Mouse (Mus musculus) CH12.LX (cell line): ENCODE results near the gene Ttc7b. TPM values are rescaled to one million over a fixed set of nuclear protein-coding genes. Genes with fewer than 3 reads are reported as not detected.

Experiments
- DNase-seq: peaks from one replicate; pipeline ENCODE4 v3.0.0-alpha.2; 2013; ENCODE audit errors: extremely low read depth
- H3K27ac ChIP-seq: 2 replicates; pipeline ENCODE4 v1.5.1; 2012; ENCODE audit warnings: low read depth, mild to moderate bottlenecking, control low read depth, moderate library complexity; ENCODE audit not compliant: insufficient read depth
- H3K27me3 ChIP-seq: replicated peaks from 2 replicates; pipeline ENCODE3; 2012; ENCODE audit warnings: inconsistent platforms
- H3K36me3 ChIP-seq, 2 experiments: replicated peaks in 1 of 2; 2 replicates each; pipeline versions ENCODE3 to v1.6.1; 2012; ENCODE audit warnings: inconsistent platforms in 1 of 2, low read length in 1 of 2, mild to moderate bottlenecking in 1 of 2, mixed read lengths in 1 of 2, moderate library complexity in 1 of 2; ENCODE audit not compliant: control insufficient read depth in 1 of 2, insufficient read depth in 1 of 2
- H3K4me1 ChIP-seq, 2 experiments: 2 replicates each; pipeline ENCODE4 v1.6.1; 2012; ENCODE audit warnings: inconsistent platforms in 1 of 2, moderate library complexity in 1 of 2; ENCODE audit not compliant: insufficient read depth in 2 of 2, control insufficient read depth in 1 of 2
- H3K4me2 ChIP-seq: 2 replicates; pipeline ENCODE4 v1.6.1; 2012; ENCODE audit warnings: low read depth, mild to moderate bottlenecking, control low read depth; ENCODE audit not compliant: poor library complexity, insufficient read depth, severe bottlenecking
- H3K4me3 ChIP-seq, 3 experiments: fragments of 150-350 bp in 1 of 3; sonication (generic) in 1 of 3; replicated peaks in 1 of 3; 2 replicates each; pipeline versions ENCODE3 to v1.5.1; 2011 to 2012; ENCODE audit warnings: low read depth in 2 of 3, low read length in 2 of 3, mild to moderate bottlenecking in 2 of 3, moderate library complexity in 2 of 3, control low read depth in 1 of 3, improper control_type of control experiment in 1 of 3, inconsistent platforms in 1 of 3, mixed read lengths in 1 of 3; ENCODE audit not compliant: poor library complexity in 1 of 3
- H3K79me2 ChIP-seq: replicated peaks from 2 replicates; pipeline ENCODE4 v1.6.1; 2012; ENCODE audit warnings: mild to moderate bottlenecking, moderate library complexity; ENCODE audit not compliant: control insufficient read depth, poor library complexity, insufficient read depth, severe bottlenecking; ENCODE audit errors: extremely low read depth
- H3K9ac ChIP-seq: 2 replicates; pipeline ENCODE4 v1.6.1; 2012; ENCODE audit warnings: low read depth, mild to moderate bottlenecking, control low read depth, moderate library complexity; ENCODE audit not compliant: insufficient read depth
- H3K9me3 ChIP-seq: replicated peaks from 2 replicates; pipeline ENCODE3; 2012; ENCODE audit warnings: low read length, inconsistent platforms, mixed read lengths
- BHLHE40 ChIP-seq: IDR thresholded peaks from 2 replicates; pipeline ENCODE4 v1.6.1; 2011; ENCODE audit warnings: mild to moderate bottlenecking, low read depth, low read length, improper control_type of control experiment
- CHD1 ChIP-seq: IDR thresholded peaks from 2 replicates; pipeline ENCODE4 v1.6.1; 2012; ENCODE audit warnings: low read depth, low read length, improper control_type of control experiment, inconsistent platforms
- CHD2 ChIP-seq: IDR thresholded peaks from 2 replicates; pipeline ENCODE4 v1.6.1; 2011; ENCODE audit warnings: low read length, improper control_type of control experiment
- CTCF ChIP-seq, 2 experiments: IDR thresholded peaks in 1 of 2; conservative IDR thresholded peaks in 1 of 2; 2 replicates each; pipeline ENCODE4 v1.5.1; 2011 to 2012; ENCODE audit warnings: low read depth in 2 of 2, low read length in 2 of 2, improper control_type of control experiment in 1 of 2, inconsistent platforms in 1 of 2, mild to moderate bottlenecking in 1 of 2, moderate library complexity in 1 of 2
- E2F4 ChIP-seq: IDR thresholded peaks from 2 replicates; pipeline ENCODE4 v1.6.1; 2011; ENCODE audit warnings: low read depth, low read length, improper control_type of control experiment; ENCODE audit not compliant: insufficient replicate concordance
- GABPA ChIP-seq: IDR thresholded peaks from 2 replicates; pipeline ENCODE4 v1.6.1; 2012; ENCODE audit warnings: low read depth, low read length, improper control_type of control experiment, inconsistent platforms; ENCODE audit not compliant: insufficient replicate concordance
- MAFK ChIP-seq: IDR thresholded peaks from 2 replicates; pipeline ENCODE4 v1.6.1; 2011; ENCODE audit warnings: low read length, improper control_type of control experiment; ENCODE audit not compliant: insufficient replicate concordance
- MEF2A ChIP-seq: IDR thresholded peaks from 2 replicates; pipeline ENCODE4 v1.6.1; 2014; ENCODE audit warnings: low read depth, mild to moderate bottlenecking, inconsistent platforms, low read length, improper control_type of control experiment, borderline replicate concordance
- PAX5 ChIP-seq: IDR thresholded peaks from 2 replicates; pipeline ENCODE4 v1.6.1; 2012; ENCODE audit warnings: low read length, inconsistent platforms, mixed read lengths
- RAD21 ChIP-seq: IDR thresholded peaks from 2 replicates; pipeline ENCODE4 v1.6.1; 2011; ENCODE audit warnings: low read depth, mild to moderate bottlenecking, low read length, improper control_type of control experiment, moderate library complexity
- RCOR1 ChIP-seq: conservative IDR thresholded peaks from 2 replicates; pipeline ENCODE4 v1.6.1; 2012; ENCODE audit warnings: low read depth, mild to moderate bottlenecking, inconsistent platforms, low read length, improper control_type of control experiment
- SIN3A ChIP-seq: IDR thresholded peaks from 2 replicates; pipeline ENCODE4 v1.6.1; 2012; ENCODE audit warnings: low read length, improper control_type of control experiment, inconsistent platforms
- SMC3 ChIP-seq: IDR thresholded peaks from 2 replicates; pipeline ENCODE4 v1.6.1; 2011; ENCODE audit warnings: low read depth, low read length, improper control_type of control experiment
- USF1 ChIP-seq: IDR thresholded peaks from 2 replicates; pipeline ENCODE4 v1.6.1; 2014; ENCODE audit warnings: low read depth, mild to moderate bottlenecking, inconsistent platforms, low read length, improper control_type of control experiment
- ZNF384 ChIP-seq: IDR thresholded peaks from 2 replicates; pipeline ENCODE4 v1.6.1; 2012; ENCODE audit warnings: low read depth, low read length, improper control_type of control experiment, inconsistent platforms
- dilution Hi-C: fragments of 300-500 bp; cut with MboI; formaldehyde crosslinking; loops from 2 replicates; pipeline ENCODE4 v1.14.3; 2020; ENCODE audit warnings: low sequenced_read_pairs; ENCODE audit not compliant: extremely low pct_unique_long_range_greater_than_20kb, extremely low pct_ligation_motif_present
- in situ Hi-C: fragments of 300-500 bp; cut with MboI; formaldehyde crosslinking; loops from 3 replicates; pipeline ENCODE4 v1.14.3; 2019; ENCODE audit warnings: low sequenced_read_pairs, low pct_ligation_motif_present, low pct_unique_long_range_greater_than_20kb, mixed read lengths
- polyA plus RNA-seq: library from polyadenylated mRNA; unstranded; fragments of >175 nt; gene quantifications from 2 replicates; pipeline ENCODE4 v1.2.1, GENCODE M21; 2012; ENCODE audit warnings: low read depth; ENCODE audit not compliant: insufficient read length
- total RNA-seq, 2 experiments: library from RNA; depleted of rRNA; stranded (reverse); fragments of 300-350 nt in 1 of 2; fragments of >200 nt in 1 of 2; gene quantifications; 2 replicates each; pipeline ENCODE4 v1.2.3; 2012 to 2014

Ttc7b gene
- total and polyA plus RNA-seq, 3 experiments = 7.8 to 18.3 (median 12.7) TPM

DNA sequence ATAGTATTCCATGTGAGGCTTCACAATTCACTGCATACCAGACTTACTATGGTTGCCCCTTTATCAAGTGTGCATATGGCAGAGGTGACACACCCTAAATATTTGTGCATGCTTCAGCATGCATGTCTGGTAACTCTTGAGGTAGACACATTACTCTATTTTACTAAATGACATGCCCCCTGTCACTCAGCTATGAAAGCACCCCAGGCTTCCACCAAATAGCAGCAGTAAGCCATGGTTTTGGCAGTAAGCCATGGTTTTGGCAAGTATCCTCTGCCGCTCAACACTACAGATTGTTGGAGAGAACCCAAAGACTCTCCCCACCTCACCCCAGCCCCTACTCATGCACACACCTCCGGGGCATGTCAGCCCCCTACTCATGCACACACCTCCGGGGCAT lies 134.4 kb downstream of the Ttc7b start:
- H3K36me3 ChIP-seq = peaks cover 7 to 68% of the 10 kb centered on the region in 2 experiments
- TF ChIP-seq RCOR1 = no peak
- TF ChIP-seq MEF2A = no peak
- no peak for TF ChIP-seq SMC3
- no peak for TF ChIP-seq SIN3A
- TF ChIP-seq CTCF (conservative IDR thresholded peaks at IDR 0.05 in 1 of 2, IDR thresholded peaks at IDR 0.05 in 1 of 2; ENCODE audit: low read depth in 2 of 2, low read length in 2 of 2) = no peak
- no peak overlapping the region for H3K4me2 ChIP-seq
- H3K4me1 ChIP-seq = peaks cover 0 to 1% of the 10 kb centered on the region in 2 experiments; a peak in 1 of 4 replicates
- H3K9ac ChIP-seq = no peak overlapping the region
- no peak overlapping the region for H3K27ac ChIP-seq
- in situ Hi-C loops (no loop called here), dilution Hi-C loops (no loop called here)
- DNase-seq = no peak
- no peaks in the 10 kb centered on the region; the same call in 1 of the 2 replicates for H3K79me2 ChIP-seq
- H3K27me3 ChIP-seq = no peaks in the 10 kb centered on the region
- no peaks in the 10 kb centered on the region for H3K9me3 ChIP-seq
- H3K4me3 ChIP-seq = no peak overlapping the region

DNA sequence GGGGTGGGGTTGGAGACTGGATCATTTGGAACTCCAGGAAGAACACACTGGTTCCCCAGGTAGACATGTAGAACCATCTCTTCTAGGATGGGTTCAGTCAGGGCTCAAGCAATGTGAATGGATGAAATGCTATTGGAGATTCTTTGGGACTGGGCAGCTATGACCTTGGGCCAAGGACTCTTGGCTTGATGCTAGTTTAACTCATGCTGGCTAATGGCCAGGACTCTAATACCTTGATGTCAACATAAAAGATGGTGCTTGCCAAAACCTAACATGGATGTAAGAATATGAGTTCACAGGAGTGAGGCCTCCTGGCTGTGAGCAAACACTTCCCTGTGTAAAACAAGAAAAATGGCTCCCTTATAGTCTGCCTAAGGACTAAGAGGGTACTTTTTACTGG lies 138.1 kb downstream of the Ttc7b start:
- no peaks in the 10 kb centered on the region; the same call in 1 of the 2 replicates for H3K79me2 ChIP-seq
- dilution Hi-C loops = no loop called here
- peaks cover 10 to 34% of the 10 kb centered on the region in 2 experiments; a peak in 3 of 4 replicates for H3K4me1 ChIP-seq
- no peak for DNase-seq
- H3K9ac ChIP-seq = no peak overlapping the region
- peaks cover 7 to 55% of the 10 kb centered on the region in 2 experiments for H3K36me3 ChIP-seq
- H3K27me3 ChIP-seq = no peaks in the 10 kb centered on the region
- no peak overlapping the region for H3K27ac ChIP-seq
- no peak for TF ChIP-seq E2F4
- TF ChIP-seq USF1 = no peak
- no peak for TF ChIP-seq PAX5
- TF ChIP-seq MEF2A = no peak
- no peak for TF ChIP-seq CHD2
- no peak for TF ChIP-seq GABPA
- TF ChIP-seq, all 38 proteins: peak for 0
- in situ Hi-C loops = loop anchor here (5.0 kb wide), 1 partner anchor 35 kb away; no protein-coding TSS in a partner anchor
- H3K4me3 ChIP-seq = no peak overlapping the region
- H3K9me3 ChIP-seq = no peaks in the 10 kb centered on the region
- H3K4me2 ChIP-seq = no peak overlapping the region

DNA sequence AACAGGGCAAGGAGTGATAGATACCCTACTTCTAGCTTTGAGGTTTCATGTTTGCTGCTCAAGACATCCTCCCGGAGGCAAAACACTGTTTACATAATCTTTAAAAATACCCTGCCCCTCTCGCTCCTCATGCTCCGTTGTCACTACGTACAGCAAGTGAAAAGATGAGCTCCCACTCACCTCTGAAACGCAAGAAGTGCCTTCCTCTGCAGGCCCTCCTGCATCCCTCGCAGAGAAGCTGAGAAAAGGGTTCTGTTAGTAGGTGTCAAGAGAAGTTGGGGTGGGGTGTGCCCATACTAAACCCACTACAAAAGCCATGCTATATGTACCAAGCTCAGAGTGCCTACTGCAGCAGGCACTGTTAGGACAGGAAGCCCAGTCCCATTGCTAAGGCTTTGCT lies 138.7 kb downstream of the Ttc7b start:
- Histone ChIP-seq H3K4me1 (peaks cover 10 to 34% of the 10 kb centered on the region in 2 experiments; a peak in 3 of 4 replicates), H3K36me3 (peaks cover 6 to 51% of the 10 kb centered on the region in 2 experiments), H3K27ac (no peak overlapping the region), H3K27me3 (no peaks in the 10 kb centered on the region), H3K9me3 (no peaks in the 10 kb centered on the region), H3K9ac (no peak overlapping the region), H3K4me3 (no peak overlapping the region), H3K4me2 (no peak overlapping the region), H3K79me2 (no peaks in the 10 kb centered on the region; the same call in 1 of the 2 replicates)
- DNase-seq = no peak
- dilution Hi-C loops (no loop called here), in situ Hi-C loops (loop anchor here (5.0 kb wide), 1 partner anchor 35 kb away; no protein-coding TSS in a partner anchor)
- no peak for TF ChIP-seq GABPA
- no peak for TF ChIP-seq MAFK
- TF ChIP-seq BHLHE40 = no peak
- TF ChIP-seq RAD21 = no peak
- TF ChIP-seq ZNF384 = no peak
- no peak for TF ChIP-seq CHD1
- no peak for TF ChIP-seq RCOR1
- TF ChIP-seq PAX5 = no peak
